9 mouse cellular contexts compared by ENCODE assay signal in the genomic region with DNA sequence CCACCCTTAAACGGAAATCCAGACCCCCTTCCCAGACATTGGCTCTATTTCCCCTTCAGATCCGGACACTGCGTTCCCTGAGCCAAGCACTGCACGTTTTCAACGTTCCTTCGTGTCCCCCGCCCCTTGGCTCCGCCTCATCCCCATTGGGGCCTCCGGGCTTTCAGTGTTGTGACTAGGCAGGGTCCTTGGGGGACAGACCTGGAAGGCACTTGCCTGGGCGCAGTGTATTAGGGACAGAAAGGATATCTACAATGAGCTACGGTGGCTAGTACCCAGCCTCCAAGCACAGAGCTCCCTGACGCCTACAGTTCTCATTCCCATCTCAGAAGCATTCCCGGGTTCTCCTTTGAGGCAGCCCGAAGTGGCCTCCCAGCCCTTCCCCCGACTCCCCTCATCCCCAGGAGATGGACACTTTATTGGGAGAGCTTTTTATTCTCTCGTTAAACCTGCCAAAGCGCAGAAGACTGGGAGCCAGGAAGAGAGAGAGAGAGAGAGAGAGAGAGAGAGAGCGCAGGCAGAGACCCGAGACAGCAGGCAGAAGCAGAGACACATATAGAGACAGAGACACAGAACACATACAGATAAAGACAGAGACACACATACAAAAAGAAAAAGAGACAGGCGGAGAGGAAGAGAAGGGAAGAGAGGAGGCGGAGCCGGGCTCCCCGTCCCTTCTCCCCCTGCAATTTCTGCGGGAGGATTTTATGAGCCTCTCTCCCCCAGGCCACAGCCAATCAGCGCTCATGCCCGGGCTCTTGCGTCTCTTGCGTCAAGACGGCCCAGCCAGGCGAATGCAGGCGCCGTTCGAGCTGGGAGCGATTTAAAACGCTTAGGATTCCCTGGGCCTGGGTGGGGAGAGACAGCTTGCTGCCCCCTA. TPM values are rescaled to one million over a fixed set of nuclear protein-coding genes. Genes with fewer than 3 reads are reported as not detected.
A peak's percentile ranks its signal among the peaks of the same experiment; 100 is the strongest.
DNase-seq lines count a peak whose midpoint lies in the region; ATAC-seq and TF ChIP-seq lines count a peak whose summit lies in the region.
"Had no signal": no experiment of that assay in that cellular context is flagged by ENCODE, and none has a peak within 500 bp of the region (broad histone marks: within the 10 kb centered on the region; RNA-seq: fewer than 3 reads in every experiment).

TSS of gene Hoxb13 (plus strand) at position 796 of the 880 bp plus-strand sequence.

- H3K9me3 ChIP-seq in lung, embryonic 14.5 days (ENCODE audit: low read depth, low read length) = no peaks in the 10 kb centered on the region
- H3K9me3 ChIP-seq in forebrain, postnatal 0 days (ENCODE audit: low read length) = no peaks in the 10 kb centered on the region
- no peaks in the 10 kb centered on the region for H3K9me3 ChIP-seq in neural tube, embryonic 12.5 days

- no peak within 1 kb of the TSS for H3K27ac ChIP-seq in lung, embryonic 14.5 days (ENCODE audit: low read depth)
- no peak within 1 kb of the TSS for H3K27ac ChIP-seq in forebrain, postnatal 0 days (ENCODE audit: low read depth, low read length)
- no peak within 1 kb of the TSS for H3K27ac ChIP-seq in neural tube, embryonic 12.5 days
- H3K27ac ChIP-seq: macrophage had no signal

- H3K9ac ChIP-seq in lung, embryonic 14.5 days = no peak within 1 kb of the TSS
- H3K9ac ChIP-seq in forebrain, postnatal 0 days = peak within 1 kb of the TSS; percentile 31; the same call in 1 of the 2 replicates
- no peak within 1 kb of the TSS for H3K9ac ChIP-seq in neural tube, embryonic 12.5 days

- H3K4me2 ChIP-seq in lung, embryonic 14.5 days = peak within 1 kb of the TSS; percentile 50
- peak within 1 kb of the TSS; percentile 42 for H3K4me2 ChIP-seq in forebrain, postnatal 0 days (ENCODE audit: low read depth)
- peak within 1 kb of the TSS; percentile 52 for H3K4me2 ChIP-seq in neural tube, embryonic 12.5 days (replicated peaks)

- DNase-seq in lung, embryonic 14.5 days = peak; percentile 75
- no peak for DNase-seq in lung, adult 18-20 months
- DNase-seq in brain, adult 2 months (ENCODE audit: low read depth, low spot score) = peak; percentile 29
- DNase-seq in forebrain, postnatal 0 days = no peak
- no peak for DNase-seq in left cerebral cortex, adult 18-20 months (ENCODE audit: low spot score in 2 of 2)
- no peak for DNase-seq in left cerebral cortex, postnatal 25 days (ENCODE audit: low spot score in 2 of 2)

- no peaks in the 10 kb centered on the region; the same call in 1 of the 2 replicates for H3K4me1 ChIP-seq in lung, embryonic 14.5 days (ENCODE audit: insufficient read depth)
- H3K4me1 ChIP-seq in forebrain, postnatal 0 days (ENCODE audit: insufficient read depth) = no peaks in the 10 kb centered on the region
- H3K4me1 ChIP-seq in neural tube, embryonic 12.5 days = peaks cover 17% of the 10 kb centered on the region

- H3K4me3 ChIP-seq in lung, embryonic 14.5 days (ENCODE audit: low read depth, low read length) = peak within 1 kb of the TSS; percentile 17
- H3K4me3 ChIP-seq in forebrain, postnatal 0 days (ENCODE audit: low read depth, low read length) = peak within 1 kb of the TSS; percentile 29
- peak within 1 kb of the TSS; percentile 23 for H3K4me3 ChIP-seq in neural tube, embryonic 12.5 days

- WGBS in lung, embryonic 14.5 days = 1% methylated on average over 34 of the region's 35 CpGs
- 2% methylated on average over 35 of the region's 35 CpGs for WGBS in forebrain, postnatal 0 days
- WGBS in neural tube, embryonic 12.5 days = under 1% methylated on average over 35 of the region's 35 CpGs

- ATAC-seq in lung, embryonic 14.5 days (ENCODE audit: insufficient read depth) = peak; percentile 73; the same call in 1 of the 2 replicates
- ATAC-seq in forebrain, postnatal 0 days = no peak; the same call in 1 of the 2 replicates
- ATAC-seq in neural tube, embryonic 12.5 days (ENCODE audit: low FRiP score, low read depth) = no peak

- no peak for TF ChIP-seq CTCF in lung, embryonic 14.5 days (IDR thresholded peaks at IDR 0.05; ENCODE audit: low read depth)
- no peak for TF ChIP-seq CTCF in forebrain, postnatal 0 days (IDR thresholded peaks at IDR 0.05; ENCODE audit: low read depth)

- H3K27me3 ChIP-seq in lung, embryonic 14.5 days (ENCODE audit: insufficient read depth, low read length) = peaks cover 99% of the 10 kb centered on the region
- peaks cover 100% of the 10 kb centered on the region for H3K27me3 ChIP-seq in forebrain, postnatal 0 days (ENCODE audit: insufficient read depth, low read length)
- H3K27me3 ChIP-seq in neural tube, embryonic 12.5 days (replicated peaks) = peaks cover 98% of the 10 kb centered on the region

- intact Hi-C loops in left cerebral cortex, postnatal 25 days (cut with DNase I) = loop anchor here (5.0 to 10.0 kb wide), 3 partner anchors 279 to 1041 kb away; partner anchors contain the start of gene B4galnt2

- H3K36me3 ChIP-seq in lung, embryonic 14.5 days (ENCODE audit: insufficient read depth) = no peaks in the 10 kb centered on the region
- no peaks in the 10 kb centered on the region for H3K36me3 ChIP-seq in forebrain, postnatal 0 days (ENCODE audit: insufficient read depth)
- H3K36me3 ChIP-seq in neural tube, embryonic 12.5 days = no peaks in the 10 kb centered on the region

RNA-seq across cellular contexts. Expression of gene Hoxb13, which starts in this region (rescaled TPM):
- polyA plus RNA-seq in lung, embryonic 14.5 days (2014; fragmentation: Nextera tagmentation; extraction: Ambion mirVana) = not detected in 2 replicates
- total RNA-seq in forebrain, postnatal 0 days (2014; rRNA removed) = not detected in 2 replicates
- polyA plus RNA-seq in forebrain, postnatal 0 days (2015; fragmentation: Nextera tagmentation; extraction: Ambion mirVana) = not detected in 2 replicates
- polyA plus RNA-seq in neural tube, embryonic 12.5 days (2016; fragmentation: Nextera tagmentation; extraction: Ambion mirVana) = 1.1 and 7.6 TPM in 2 replicates
- not detected for total RNA-seq in left cerebral cortex, adult 18-20 months (2021)
- total RNA-seq in left cerebral cortex, postnatal 25 days (2021) = not detected
- total RNA-seq: common myeloid progenitor, adult 5-6 weeks had no signal
- polyA plus RNA-seq: macrophage had no signal

Comparison
In these comparisons a context has a peak if more than half of its experiments do, and no peak if none do; other contexts are left out.
1. Peak in DNase-seq, ATAC-seq, H3K4me3 ChIP-seq and H3K4me2 ChIP-seq in lung, embryonic 14.5 days; RNA of the gene not detected or under 1 TPM.